Mouse (Mus musculus) frontal cortex, postnatal 14 days (tissue): ENCODE results near the gene Qdpr.
"Not testable (repeated sequence)": the region's sequence is repeated elsewhere in the genome, so short reads cannot be mapped to it uniquely, and the experiment has no call there.

ENCODE experiments used
- DNase-seq, 2 experiments: peaks; one replicate each; pipeline ENCODE4 v3.0.0; 2022; ENCODE audit warnings: low spot score in 2 of 2

Gene Qdpr

DNA sequence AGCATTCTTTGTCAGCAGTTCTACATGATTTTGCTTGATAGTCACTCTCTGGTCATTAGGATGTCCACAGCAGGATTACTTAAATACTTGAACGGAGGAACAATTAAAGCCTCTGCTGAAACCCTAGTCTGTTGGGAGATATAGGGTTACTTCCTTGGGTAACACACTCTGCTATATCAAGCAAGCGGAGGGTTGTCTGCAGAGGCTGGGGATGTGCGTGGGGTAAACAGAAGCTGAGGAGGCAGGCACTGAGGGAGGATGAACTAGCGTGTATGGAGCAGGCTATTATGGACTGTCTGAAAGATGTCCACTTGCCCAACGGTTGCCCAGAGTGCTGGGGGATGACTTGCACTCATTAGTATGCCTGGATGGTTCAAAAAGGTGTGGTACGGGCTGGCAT is 3.4 kb upstream of the Qdpr start, which contains the start of gene Clrn2:
TSS of gene Clrn2 (plus strand) at position 301 of the 400 bp plus-strand sequence.
- DNase-seq = no peak

DNA sequence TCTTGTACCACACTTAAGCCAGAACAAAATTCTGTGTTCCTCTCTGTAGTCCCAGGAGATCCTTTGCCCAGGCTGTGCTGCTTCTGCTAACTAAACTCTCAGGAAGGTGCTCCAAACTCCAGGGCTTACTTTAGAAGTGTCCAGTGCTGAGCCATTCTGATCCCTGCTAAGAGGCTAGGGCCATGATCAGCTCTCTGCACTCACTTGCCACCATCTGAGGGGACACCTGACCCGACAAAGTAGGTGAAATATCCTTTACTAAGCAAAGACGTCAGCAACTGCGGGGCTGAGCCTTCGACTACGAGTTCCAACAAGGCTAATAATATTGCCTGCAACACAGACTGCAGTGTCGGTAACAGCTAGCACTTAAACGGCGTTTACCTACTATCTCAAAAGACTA is 830 bp downstream of the Qdpr start:
- DNase-seq = no peak

DNA sequence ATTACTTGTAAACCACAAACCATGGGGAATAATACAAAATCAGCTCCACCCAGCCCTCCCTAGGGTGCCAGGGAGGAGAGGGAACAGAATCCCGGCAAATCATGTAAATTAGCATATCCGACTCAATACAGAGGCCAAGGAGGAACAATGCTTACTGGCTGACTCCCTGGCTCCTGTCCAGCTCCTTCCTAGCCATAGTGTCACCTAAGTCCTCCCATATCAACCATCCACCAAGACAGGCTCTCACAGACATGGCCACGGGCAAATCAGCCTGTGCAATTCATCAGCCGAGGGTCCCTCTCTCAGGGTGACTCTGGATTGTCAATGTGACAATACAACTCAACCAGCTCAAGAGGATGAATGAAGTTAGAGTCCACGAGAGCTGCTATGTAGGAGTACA is 1.4 kb downstream of the Qdpr start:
- DNase-seq = no peak

DNA sequence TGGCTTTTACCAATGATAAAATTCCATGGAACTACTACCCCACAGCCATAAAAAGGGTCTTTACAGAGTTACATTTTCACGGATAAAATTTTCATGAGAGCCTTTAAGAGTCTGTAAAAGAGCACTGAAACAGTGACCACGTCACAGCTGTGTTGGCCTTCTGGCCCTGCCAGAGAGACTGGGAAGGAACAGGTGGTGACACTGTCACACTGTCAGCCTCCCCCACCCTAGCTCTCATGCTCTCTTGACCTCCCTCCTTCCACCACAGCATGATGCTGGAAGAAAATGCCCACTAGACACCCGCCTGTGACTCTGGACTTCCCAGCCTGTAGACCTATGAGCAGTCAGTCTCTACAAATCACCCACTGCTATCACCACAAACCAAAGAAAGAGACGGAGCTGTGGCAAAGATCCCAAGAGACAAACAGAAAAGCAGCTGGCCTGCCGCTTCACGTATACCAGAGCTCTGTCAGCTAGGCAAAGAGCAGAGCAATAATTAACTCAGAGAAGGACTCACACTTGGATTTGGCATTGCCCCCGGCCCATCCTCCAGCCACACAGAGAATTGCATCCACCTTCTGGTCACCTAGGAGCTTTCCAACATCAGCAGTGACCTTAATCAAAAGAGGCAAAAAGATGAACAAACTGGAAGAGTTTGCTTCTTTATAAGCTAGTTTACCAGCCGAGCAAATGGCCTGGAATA is 5.8 kb downstream of the Qdpr start:
- no peak for DNase-seq

DNA sequence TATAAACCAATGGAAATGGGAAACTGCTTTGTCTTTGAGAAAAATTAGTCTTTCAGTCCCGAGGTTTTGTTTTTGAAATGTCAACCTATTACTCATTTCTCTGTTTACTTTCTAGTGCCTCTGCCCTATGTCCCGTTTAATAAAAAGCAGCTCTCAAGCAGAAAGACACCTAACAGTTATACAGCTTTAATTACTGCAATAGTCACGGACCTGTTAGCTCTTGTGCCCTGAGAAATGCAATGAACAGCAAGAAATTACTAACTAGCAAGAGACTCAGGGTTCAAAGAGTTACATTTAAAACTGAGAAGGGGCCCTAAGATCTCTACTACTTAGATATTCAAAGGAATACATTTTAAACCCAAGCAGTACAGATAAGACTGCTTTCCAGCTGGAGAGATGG is 8.3 kb downstream of the Qdpr start:
- no peak for DNase-seq

DNA sequence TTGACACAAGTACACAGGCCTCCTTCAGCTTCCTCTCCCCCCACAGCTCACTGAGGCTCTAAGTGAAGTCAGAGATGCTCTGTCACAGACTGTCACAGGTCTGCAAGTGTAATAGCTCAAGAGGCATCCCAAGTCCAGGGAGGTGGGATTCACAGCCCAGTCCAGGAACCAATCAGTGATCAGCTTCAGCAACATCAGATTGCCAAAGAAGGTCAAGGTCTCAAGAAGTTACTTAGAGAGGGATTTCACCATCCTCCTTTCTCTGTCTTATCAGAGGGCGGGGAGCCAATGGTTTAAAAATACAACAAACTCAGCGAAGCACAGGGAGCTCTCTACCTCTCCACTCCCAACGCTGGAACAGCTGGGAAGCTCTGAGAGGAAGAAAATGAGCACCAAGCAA is 8.9 kb downstream of the Qdpr start:
- DNase-seq = no peak

DNA sequence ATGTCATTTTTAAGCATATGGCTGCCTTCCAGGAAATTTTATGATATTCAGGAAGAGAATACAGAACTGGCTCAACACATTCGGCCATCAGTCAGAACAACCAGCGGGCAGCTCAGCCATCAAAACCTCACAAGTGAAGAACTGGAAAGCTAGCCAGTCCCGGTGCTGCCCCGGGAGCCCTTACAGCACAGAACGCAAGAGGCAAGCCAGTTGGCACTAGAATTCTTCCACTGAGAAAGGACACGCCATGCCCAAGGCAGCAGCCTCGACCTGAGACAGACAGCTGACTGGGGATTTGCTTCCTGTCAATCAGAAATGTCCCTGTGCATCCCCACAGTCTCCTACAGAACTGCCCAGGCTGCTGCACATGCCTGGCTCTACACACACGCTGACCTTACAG is 11.7 kb downstream of the Qdpr start:
- no peak for DNase-seq

DNA sequence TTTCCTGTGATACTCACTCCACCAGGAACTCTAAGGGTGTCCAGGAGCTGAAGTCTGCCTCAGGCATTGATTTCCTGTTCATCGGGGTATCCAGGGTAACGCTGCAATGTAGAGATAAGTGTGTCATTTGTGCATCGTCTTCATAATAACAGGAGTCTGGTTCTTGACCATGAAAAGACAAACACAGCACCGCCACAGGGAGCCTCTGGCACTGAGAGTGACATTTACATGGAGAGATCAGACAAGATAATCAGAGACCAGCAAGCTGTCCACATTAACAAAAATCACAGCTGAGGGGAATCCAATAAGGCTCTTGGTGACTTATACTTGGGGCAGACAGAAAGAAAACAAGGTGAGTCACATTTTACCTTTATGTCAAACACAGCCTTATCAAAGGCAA is 12.2 kb downstream of the Qdpr start:
- no peak for DNase-seq

DNA sequence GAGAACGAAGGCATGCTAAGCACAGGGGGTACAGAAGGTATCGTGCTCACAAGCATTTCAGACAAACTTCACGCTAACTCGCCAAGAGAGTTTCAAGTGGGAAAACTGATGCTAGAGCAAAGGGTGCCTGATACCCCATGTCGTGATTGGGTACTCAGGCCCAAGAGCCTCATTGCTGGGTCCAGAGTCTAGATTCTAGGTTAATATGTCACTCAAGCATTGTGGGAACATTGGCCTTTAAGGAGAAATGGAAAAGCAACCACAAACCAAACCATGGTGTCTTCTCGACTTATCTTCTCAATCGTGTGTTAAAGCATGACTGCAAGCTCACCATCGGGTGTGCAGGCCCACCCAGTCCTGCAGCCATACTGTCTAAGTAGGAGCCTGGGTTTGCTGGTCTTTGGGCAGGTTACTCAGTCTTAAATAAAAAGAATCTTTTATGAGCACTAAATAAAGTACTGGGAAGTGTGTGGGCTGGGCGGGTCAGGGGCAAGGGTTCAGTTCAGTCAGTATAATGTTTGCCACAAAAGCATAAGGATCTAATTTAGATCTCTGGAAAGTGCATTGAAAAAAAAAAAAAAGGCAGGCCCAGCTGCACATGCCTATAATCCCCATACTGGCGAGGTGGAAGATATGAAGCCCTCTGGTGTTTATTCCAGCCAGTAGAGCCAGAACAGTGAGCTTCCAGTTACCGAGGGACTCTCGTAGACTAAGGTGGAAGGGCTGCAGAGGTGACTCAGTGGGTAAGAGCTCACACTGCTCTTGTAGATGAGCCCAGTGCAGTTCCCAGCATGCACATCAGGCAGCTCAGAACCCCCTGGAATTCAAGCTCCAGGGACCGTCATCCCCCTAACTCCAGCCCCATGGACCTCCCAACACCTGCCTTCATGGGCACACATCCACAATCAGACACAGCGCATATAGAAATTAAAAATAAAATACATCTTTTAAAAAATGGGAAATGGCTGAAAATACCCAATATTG is 13.8 kb downstream of the Qdpr start:
- no peak for DNase-seq

DNA sequence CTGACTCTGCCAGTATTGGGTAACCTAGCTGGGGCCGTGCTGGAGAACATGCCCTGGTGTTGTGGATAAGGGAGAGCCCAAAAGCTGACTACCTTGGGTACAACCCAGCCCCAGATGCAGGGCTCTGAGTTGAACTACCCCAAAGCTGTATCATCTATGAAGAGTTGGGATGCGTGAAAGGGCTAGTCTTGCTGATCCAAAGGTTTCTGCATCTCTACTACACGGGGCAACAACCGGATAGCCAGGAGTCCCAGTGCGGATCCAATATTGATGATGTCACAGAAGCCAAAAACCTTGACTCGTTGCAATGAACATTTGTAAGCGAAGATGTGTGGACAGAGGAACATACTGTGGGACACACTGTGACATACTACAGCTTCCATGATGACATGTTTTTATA is 22.1 kb downstream of the Qdpr start:
- DNase-seq = no peak

DNA sequence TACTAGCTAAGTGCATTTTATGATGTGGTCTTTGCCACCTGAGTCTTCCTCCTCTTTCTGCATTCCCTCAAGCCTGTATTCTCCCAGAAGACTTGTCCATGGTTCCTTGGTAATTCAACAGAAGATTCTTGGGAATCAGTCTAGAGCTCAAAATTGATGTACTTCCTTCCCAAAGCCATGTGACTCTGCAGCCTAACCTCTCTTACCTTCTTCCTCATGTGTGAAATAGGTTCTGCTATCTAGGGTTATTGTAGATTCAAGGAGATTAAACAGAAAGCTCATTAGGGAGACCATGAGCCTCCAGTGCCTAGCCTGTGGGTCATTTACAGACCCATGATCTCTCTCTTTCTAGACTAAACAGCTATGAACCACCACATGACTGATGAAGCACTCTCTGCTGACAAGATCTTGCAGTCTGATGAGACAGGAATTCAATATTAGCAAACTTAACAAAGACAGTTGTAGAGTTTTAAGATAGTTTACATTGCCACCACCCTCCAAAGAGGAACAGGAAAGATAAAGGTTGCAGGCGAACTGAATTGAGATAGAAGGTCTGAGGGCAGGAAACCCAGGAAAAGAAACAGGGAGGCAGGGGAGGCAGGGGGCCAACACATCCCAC is 23.5 kb downstream of the Qdpr start:
- DNase-seq = no peak

DNA sequence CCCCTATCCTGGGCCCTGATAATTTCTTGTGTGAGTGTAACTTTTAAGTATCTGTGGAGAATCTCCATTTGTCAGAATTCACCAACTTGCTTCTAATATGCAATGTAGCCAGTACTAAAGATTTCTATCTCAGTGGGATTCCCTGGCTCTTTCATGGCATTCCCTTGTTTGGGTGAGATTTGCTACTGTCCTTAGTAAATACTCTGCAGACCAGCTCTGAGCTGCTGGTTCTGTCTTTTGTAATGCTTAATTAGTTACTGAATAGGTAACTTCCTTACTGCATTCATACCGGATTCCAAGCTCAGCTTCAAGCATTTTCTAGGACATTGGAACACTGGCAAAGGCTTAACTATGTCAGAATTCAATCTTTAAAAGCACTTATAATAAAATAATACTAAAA is 24.3 kb downstream of the Qdpr start:
- not testable (repeated sequence) for DNase-seq

DNA sequence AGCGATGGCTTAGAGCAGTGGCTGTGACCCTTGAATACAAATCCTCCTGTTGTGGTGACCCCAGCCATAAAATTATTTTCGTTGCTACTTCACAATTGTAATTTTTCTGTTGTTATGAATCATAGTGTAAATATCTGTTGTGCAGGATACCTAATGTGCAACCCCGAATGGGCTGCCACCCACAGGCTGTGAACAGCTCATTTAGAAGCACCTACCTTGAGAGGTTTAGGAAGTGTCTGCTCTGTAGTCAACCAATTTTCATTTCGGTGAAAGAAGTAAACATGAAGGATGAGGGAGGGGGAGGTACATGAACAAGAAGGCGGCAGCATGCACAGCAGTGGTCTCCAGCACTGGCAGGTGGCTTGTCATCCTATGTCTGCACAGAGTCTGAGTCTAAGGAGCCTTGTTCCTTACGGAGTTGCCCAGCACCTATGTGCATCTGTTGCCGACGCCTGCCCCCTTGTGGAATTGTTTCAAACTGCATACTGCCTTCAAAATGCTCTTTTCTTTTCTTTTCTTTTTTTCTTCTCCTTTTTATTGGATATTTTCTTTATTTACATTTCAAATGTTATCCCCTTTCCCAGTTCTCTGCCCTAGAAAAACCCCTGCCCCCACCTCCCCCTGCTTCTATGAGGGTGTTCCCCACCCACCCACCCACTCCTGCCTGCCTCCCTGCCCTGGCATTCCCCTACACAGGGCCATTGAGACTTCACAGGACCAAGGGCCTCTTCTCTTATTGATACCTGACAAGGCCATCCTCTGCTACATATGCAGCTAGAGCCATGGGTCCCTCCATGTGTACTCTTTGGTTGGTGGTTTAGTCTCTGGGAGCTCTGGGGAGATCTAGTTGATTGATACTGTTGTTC is 25.8 kb downstream of the Qdpr start:
- peak; percentile 21 to 66 for DNase-seq

DNA sequence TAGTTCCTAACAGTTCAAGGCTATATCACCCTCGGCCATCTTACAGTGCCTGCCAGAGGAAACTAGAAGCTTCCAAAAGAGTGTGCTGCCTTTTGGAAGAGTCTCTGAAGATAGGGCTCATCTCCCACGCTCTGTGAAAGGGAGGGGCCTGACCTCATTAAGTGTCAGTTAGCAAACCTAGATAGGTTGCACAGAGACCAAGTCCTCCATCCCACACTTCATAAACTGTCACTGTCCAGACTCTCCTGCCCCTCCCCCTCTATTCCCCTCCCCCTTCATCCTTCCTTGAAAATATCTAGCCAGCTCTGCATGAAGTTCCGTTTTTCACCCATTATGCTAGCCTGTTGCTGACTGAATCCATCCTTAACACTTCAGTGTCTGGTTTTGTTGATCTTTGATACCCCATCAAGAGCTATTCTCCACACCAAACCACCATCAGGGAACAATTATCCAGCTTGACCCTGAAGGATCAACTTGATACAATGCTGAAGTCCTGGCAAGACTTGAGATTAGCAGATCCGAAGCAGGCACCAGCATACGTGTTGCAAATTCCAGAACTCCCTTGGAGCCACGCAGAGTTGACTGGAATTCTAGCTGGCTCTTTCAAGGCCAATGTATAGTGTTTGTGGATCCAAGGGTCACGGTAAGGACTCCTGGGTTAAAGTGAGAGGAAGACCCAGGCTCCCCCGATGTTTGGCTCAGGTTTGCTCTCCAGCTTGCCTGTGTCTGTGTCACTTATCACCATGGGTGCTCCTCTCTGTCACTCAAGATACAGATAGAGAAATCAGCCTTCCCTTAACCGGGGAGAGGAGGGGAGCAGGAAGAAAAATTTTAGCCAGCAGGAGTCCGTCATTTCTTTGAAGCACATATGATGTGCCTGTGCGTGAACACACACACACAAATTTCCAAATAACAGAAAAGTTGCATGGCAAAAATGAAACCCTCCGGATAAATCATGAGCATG is 27.9 kb downstream of the Qdpr start:
- no peak for DNase-seq

DNA sequence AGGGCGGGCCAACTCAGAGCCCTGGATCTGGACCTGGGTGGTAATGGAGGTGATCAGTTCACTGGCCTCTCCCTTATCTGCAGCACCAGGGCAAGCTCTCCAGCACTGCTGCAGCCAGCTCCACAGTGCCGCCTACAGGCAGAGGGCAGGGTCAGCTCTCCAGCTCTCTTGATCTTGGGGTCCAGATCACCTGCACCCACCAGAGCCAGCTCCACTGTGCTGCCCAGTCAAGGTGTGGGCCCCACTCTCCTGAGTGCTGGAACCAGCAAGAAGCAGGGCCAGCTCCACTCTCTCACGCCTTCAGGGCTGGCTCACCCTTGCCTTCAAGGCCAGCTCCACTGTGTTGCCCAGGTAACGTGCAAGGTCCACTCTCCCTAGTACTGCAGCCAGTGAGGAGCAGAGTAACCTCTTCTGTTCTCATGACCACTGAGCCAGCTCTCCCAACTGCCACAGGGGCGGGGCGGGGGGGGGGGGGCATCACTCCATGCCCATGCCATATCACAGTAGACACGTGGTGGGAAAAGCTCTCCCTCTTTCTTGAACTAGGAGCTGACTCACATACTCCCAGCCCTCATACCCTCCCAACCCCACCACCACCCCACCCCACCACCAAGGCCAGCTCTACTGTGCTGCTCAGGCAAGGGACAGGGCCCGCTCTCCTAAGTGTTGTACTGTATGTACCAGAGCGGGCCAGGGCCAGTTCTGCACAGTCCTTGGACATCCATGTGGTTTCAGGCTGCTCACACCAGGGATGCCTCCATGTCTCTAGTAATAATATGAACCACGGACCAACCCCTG is 30.0 kb downstream of the Qdpr start:
- DNase-seq = no peak

DNA sequence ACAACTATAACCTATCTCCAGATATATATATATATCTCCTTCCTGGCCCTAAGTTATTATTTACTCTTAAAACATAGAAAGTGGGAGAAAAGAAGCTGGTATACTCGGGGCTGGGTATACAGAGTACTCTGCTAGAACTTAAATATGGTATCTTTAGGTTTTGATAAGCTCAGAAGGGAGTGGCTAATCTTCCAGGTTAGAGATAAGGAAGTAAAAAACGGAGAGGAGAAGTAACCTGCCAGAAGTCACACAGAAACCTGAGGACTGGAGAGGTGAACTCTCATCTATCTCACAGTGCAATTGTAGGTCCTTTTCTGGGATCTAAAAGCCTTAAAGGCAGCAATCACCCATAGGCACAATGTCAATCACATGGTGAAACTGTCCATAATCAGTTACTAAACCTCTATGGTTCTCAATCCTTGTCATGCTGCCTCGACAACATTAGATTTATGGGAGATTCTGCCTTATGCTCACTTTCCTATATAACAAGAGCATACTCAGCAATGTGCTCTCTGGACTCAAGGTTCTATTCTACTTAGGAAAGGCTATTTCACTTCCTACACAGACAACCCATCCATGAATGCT is 32.1 kb downstream of the Qdpr start:
- no peak for DNase-seq

DNA sequence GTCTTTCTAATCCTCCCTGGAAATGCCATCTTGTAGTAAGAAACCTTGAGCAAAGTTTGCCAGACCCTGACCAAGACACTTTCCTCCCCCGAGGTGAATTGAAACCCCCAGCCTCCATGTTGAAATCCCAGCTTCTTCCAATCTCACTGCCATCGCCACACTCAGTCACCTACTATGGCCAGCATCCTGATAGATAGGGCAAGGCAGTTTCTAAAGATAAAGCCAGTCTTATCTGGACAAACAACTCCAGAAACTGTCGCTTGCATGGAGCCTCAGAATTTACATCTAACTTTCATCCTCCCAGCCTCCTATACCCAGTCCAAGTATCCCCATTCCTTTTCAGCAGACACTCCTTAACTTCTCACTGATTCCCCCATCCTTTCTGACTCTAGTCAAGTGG is 33.6 kb downstream of the Qdpr start:
- no peak for DNase-seq

DNA sequence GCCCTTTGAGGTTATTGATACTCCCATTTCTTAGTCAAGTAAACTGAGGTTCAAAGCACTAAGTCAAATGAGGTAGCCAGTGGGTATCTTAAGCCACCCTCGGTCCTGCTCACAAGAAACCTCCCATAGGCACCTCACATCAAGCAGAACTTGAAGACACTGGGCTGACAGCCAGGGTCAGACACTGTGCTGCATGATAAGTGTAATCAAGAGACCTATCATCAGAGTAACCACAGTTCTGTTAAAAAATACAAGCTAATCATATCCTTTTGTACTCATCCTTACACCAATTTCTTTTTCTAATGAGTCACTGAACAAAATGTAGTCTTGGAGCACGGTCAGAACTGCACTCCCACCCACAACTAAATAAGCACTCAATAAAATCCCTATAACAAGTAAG is 43.9 kb downstream of the Qdpr start:
- no peak for DNase-seq

DNA sequence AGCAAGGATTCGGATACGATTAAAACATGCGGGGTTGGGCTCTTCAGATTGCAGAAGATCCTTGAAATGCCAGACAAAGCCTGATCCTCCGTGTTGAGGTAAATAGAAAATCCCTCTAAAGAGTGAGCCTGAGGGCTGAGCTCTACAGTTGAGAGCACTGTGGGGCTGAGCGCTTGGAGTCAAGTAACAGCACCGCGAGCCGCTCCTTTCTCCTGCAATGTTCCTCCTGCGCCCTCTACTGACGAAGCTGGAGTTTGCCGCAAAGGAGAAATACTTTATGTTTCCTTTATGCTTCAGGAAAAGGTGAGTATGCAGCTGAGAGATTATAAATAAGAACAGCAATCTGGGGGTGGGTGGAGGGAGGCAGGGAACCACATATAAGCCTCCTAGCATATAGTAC is 47.4 kb downstream of the Qdpr start:
- DNase-seq = peak; percentile 27 to 78
